Mouse (Mus musculus) midbrain, embryonic 11.5 days (tissue): ENCODE results near the gene Mrps7. TPM values are rescaled to one million over a fixed set of nuclear protein-coding genes. Genes with fewer than 3 reads are reported as not detected.

Experiments used
- ATAC-seq: fragments of 200-750 bp; cut with Nextera tagmentation; 2 replicates; pipeline ENCODE4 v1.8.0; 2017; ENCODE audit warnings: moderate TSS enrichment, moderate library complexity; ENCODE audit not compliant: low FRiP score
- DNase-seq: peaks from one replicate; pipeline ENCODE4 v3.0.0; 2015; ENCODE audit warnings: low spot score; ENCODE audit errors: missing footprints
- H3K27ac ChIP-seq: fragments of 300-500 bp; sonication (generic); 2 replicates; pipeline ENCODE4 v1.5.1; 2014; ENCODE audit warnings: low read depth, low read length
- H3K27me3 ChIP-seq: fragments of 300-500 bp; sonication (generic); 2 replicates; pipeline ENCODE4 v1.6.1; 2014; ENCODE audit warnings: mild to moderate bottlenecking, low read length, moderate library complexity, mixed read lengths; ENCODE audit not compliant: control insufficient read depth, insufficient read depth
- H3K36me3 ChIP-seq: fragments of 300-500 bp; sonication (generic); 2 replicates; pipeline ENCODE4 v1.6.1; 2014; ENCODE audit warnings: mild to moderate bottlenecking, low read length, moderate library complexity, mixed read lengths; ENCODE audit not compliant: control insufficient read depth, insufficient read depth
- H3K4me1 ChIP-seq: fragments of 300-500 bp; sonication (generic); 2 replicates; pipeline ENCODE4 v1.6.1; 2014; ENCODE audit warnings: low read length; ENCODE audit not compliant: control insufficient read depth, insufficient read depth
- H3K4me2 ChIP-seq: fragments of 300-500 bp; sonication (generic); 2 replicates; pipeline ENCODE4 v1.6.1; 2014; ENCODE audit warnings: mild to moderate bottlenecking, moderate library complexity
- H3K4me3 ChIP-seq: fragments of 300-500 bp; sonication (generic); 2 replicates; pipeline ENCODE4 v1.5.1; 2014; ENCODE audit warnings: low read depth, low read length
- H3K9ac ChIP-seq: fragments of 300-500 bp; sonication (generic); 2 replicates; pipeline ENCODE4 v1.6.1; 2014; ENCODE audit warnings: low read length
- H3K9me3 ChIP-seq: fragments of 300-500 bp; sonication (generic); 2 replicates; pipeline ENCODE4 v1.6.1; 2016; ENCODE audit warnings: low read length; ENCODE audit not compliant: control insufficient read depth
- WGBS: fragments of 180-500 bp; shearing (Covaris S2); extraction: QIAGEN DNeasy Blood & Tissue Kit; methylation state at CpG from one replicate; pipeline ENCODE4 v1.1.7; 2014; 5-methylcytosine and 5-hydroxymethylcytosine counted together
- polyA plus RNA-seq: library from polyadenylated mRNA; unstranded; fragments of >200 nt; fragmentation: Nextera tagmentation; extraction: Ambion mirVana; gene quantifications from 2 replicates; pipeline ENCODE4 v1.2.1, GENCODE M21; 2014

The Mrps7 gene
- polyA plus RNA-seq, 1 experiment from 2014 or later = 105 TPM

GRCm38 (mm10) chr11:115603128-115603475 is 623 bp upstream of the Mrps7 start:
- Histone ChIP-seq H3K4me1 (peaks cover 20% of the 10 kb centered on the region), H3K36me3 (peaks cover 14% of the 10 kb centered on the region), H3K27ac (peak overlapping the region; percentile 75; the same call in 1 of the 2 replicates), H3K27me3 (no peaks in the 10 kb centered on the region), H3K4me3 (peak overlapping the region; percentile 82), H3K9ac (peak overlapping the region; percentile 95), H3K9me3 (no peaks in the 10 kb centered on the region), H3K4me2 (peak overlapping the region; percentile 95)
- peak; percentile 92 for DNase-seq
- ATAC-seq = no peak
- 7% methylated on average over 15 of the region's 15 CpGs for WGBS

- Histone ChIP-seq H3K4me2 (peak overlapping the region; percentile 95), H3K27ac (peak overlapping the region; percentile 75; the same call in 1 of the 2 replicates), H3K4me3 (peak overlapping the region; percentile 82), H3K36me3 (peaks cover 14% of the 10 kb centered on the region), H3K27me3 (no peaks in the 10 kb centered on the region), H3K9ac (peak overlapping the region; percentile 95), H3K9me3 (no peaks in the 10 kb centered on the region), H3K4me1 (peaks cover 20% of the 10 kb centered on the region)
- ATAC-seq (peak; percentile 45), DNase-seq (no peak)
- WGBS = under 1% methylated on average over 26 of the region's 26 CpGs
Observed at GRCm38 (mm10) chr11:115604304-115604696, 575 bp downstream of the Mrps7 start.

- DNase-seq (no peak), ATAC-seq (no peak)
- H3K36me3 ChIP-seq = peaks cover 14% of the 10 kb centered on the region
Observed at GRCm38 (mm10) chr11:115606733-115607132, 3.0 kb downstream of the Mrps7 start.

GRCm38 (mm10) chr11:115608421-115609399 is 5.0 kb downstream of the Mrps7 start:
- Histone ChIP-seq H3K9ac (no peak overlapping the region), H3K4me2 (no peak overlapping the region)
- 83% methylated on average over 23 of the region's 23 CpGs for WGBS

More at GRCm38 (mm10) chr11:115606733-115607132, 3.0 kb downstream of the Mrps7 start:
- no peak overlapping the region for H3K4me2 ChIP-seq
- H3K9me3 ChIP-seq = no peaks in the 10 kb centered on the region
- WGBS = 96% methylated on average over 18 of the region's 18 CpGs
- H3K4me1 ChIP-seq = peaks cover 20% of the 10 kb centered on the region
- no peak overlapping the region for H3K27ac ChIP-seq
- no peaks in the 10 kb centered on the region for H3K27me3 ChIP-seq
- H3K4me3 ChIP-seq = no peak overlapping the region
- no peak overlapping the region for H3K9ac ChIP-seq

GRCm38 (mm10) chr11:115609576-115609975 is 5.9 kb downstream of the Mrps7 start:
- H3K36me3 ChIP-seq = peaks cover 14% of the 10 kb centered on the region
- no peaks in the 10 kb centered on the region for H3K9me3 ChIP-seq
- no peak overlapping the region for H3K4me3 ChIP-seq
- H3K4me1 ChIP-seq = peaks cover 18% of the 10 kb centered on the region
- H3K27me3 ChIP-seq = no peaks in the 10 kb centered on the region
- no peak overlapping the region for H3K27ac ChIP-seq
- no peak overlapping the region for H3K4me2 ChIP-seq
- no peak overlapping the region for H3K9ac ChIP-seq
- no peak for ATAC-seq
- WGBS = 77% methylated on average over 3 of the region's 3 CpGs
- no peak for DNase-seq

More at GRCm38 (mm10) chr11:115608421-115609399, 5.0 kb downstream of the Mrps7 start:
- ATAC-seq (no peak), DNase-seq (no peak)
- H3K4me3 ChIP-seq = no peak overlapping the region
- H3K4me1 ChIP-seq = peaks cover 20% of the 10 kb centered on the region
- H3K36me3 ChIP-seq = peaks cover 14% of the 10 kb centered on the region
- no peaks in the 10 kb centered on the region for H3K9me3 ChIP-seq
- H3K27me3 ChIP-seq = no peaks in the 10 kb centered on the region
- H3K27ac ChIP-seq = no peak overlapping the region

- no peak overlapping the region for H3K9ac ChIP-seq
- H3K4me2 ChIP-seq = no peak overlapping the region
- no peak overlapping the region for H3K4me3 ChIP-seq
- no peaks in the 10 kb centered on the region for H3K9me3 ChIP-seq
- no peak for DNase-seq
- no peak for ATAC-seq
- H3K36me3 ChIP-seq = peaks cover 10% of the 10 kb centered on the region
- 78% methylated on average over 6 of the region's 6 CpGs for WGBS
- H3K27ac ChIP-seq = no peak overlapping the region
- peaks cover 11% of the 10 kb centered on the region for H3K4me1 ChIP-seq
- no peaks in the 10 kb centered on the region for H3K27me3 ChIP-seq
Observed at GRCm38 (mm10) chr11:115611173-115611572, 7.4 kb downstream of the Mrps7 start.

- 1% methylated on average over 13 of the region's 13 CpGs for WGBS
- no peaks in the 10 kb centered on the region for H3K27me3 ChIP-seq
- H3K9ac ChIP-seq = peak overlapping the region; percentile 63
- peak overlapping the region; percentile 53 for H3K4me3 ChIP-seq
- H3K36me3 ChIP-seq = peaks cover 7% of the 10 kb centered on the region
- H3K27ac ChIP-seq = 0 out of 2 replicates have a peak overlapping the region, but pooled peaks have one; percentile 10
- ATAC-seq (peak; percentile 28), DNase-seq (no peak)
- peak overlapping the region; percentile 77 for H3K4me2 ChIP-seq
- peaks cover 11% of the 10 kb centered on the region for H3K4me1 ChIP-seq
- H3K9me3 ChIP-seq = no peaks in the 10 kb centered on the region
Observed at GRCm38 (mm10) chr11:115612059-115612409, 8.3 kb downstream of the Mrps7 start.

GRCm38 (mm10) chr11:115612410-115613137 is 8.8 kb downstream of the Mrps7 start, which contains the start of gene Mif4gd:
Gene Mif4gd (minus strand): TSS chr11:115612969.
- H3K36me3 ChIP-seq = peaks cover 3% of the 10 kb centered on the region; the same call in 1 of the 2 replicates
- under 1% methylated on average over 57 of the region's 80 CpGs for WGBS

More at GRCm38 (mm10) chr11:115612410-115613137, 8.8 kb downstream of the Mrps7 start, which contains the start of gene Mif4gd:
- peak; percentile 99 for DNase-seq
- Histone ChIP-seq H3K4me2 (peak within 1 kb of the TSS; percentile 77), H3K9me3 (no peaks in the 10 kb centered on the region), H3K27me3 (no peaks in the 10 kb centered on the region), H3K9ac (peak within 1 kb of the TSS; percentile 63), H3K27ac (peak within 1 kb of the TSS; percentile 70), H3K4me3 (peak within 1 kb of the TSS; percentile 53), H3K4me1 (peaks cover 11% of the 10 kb centered on the region)
- peak; percentile 89 for ATAC-seq
